Mouse (Mus musculus) cerebellum, postnatal 25 days (tissue): ENCODE data around the gene Egln3.

Experiments
- DNase-seq, 2 experiments: peaks; one replicate each; pipeline ENCODE4 v3.0.0; 2021; ENCODE audit warnings: mixed read lengths in 2 of 2

Gene Egln3

DNA sequence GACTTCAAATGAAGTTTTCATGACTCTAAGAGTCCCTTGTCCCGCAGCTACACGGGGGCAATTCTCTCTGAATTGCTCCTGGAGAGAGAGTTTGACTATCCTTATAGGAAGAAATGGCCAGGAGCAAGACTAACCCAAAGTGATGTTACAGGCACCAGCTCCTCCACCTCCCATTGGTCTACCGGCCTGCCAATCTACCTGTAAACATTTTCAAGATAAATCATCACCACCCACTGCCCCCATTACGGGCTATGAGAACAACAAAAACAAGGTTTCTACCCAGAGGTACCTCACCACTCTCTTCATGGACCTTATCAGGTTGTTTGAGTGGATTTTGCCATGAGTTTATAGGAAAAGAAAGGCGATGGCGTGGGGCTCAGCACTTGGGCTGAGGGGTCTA lies 1.4 kb downstream of the Egln3 start:
- DNase-seq = no peak

DNA sequence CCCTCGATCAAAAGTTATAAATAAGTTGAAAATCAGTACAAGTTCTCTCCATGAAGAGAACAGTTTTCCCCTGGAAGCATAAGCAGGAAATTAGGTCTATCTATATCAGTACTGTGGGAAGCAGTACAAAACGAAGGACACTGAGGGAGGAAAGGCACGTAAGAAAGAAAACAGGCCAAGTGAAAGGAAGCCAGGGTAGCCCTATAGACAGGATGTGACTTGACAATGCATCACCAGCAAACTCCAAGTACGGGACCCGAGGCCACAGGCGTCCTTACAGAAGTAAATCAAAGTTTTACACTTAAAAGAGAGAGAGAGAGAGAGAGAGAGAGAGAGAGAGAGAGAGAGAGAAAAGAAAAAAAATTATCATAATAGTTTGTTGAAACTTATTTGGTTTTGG lies 2.8 kb downstream of the Egln3 start:
- no peak for DNase-seq

DNA sequence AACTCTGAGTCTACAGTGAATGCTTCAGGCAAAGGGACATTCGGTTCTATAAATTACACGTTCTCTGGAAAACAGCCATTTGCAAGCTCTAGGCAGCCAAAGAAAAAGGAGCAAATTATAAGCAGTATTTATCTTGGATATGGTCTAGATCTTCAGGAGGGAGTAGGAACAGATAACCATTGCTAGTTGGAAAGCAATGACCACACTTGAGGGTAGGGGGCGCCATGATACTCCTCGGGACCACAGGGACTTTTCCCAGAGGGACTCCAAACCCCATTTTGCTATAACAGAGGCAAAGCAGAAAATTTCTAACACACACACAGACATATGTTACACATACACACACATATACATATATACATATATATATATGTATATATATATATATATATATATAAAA lies 3.5 kb downstream of the Egln3 start:
- peak in 1 of 2 experiments; percentile 21 for DNase-seq

DNA sequence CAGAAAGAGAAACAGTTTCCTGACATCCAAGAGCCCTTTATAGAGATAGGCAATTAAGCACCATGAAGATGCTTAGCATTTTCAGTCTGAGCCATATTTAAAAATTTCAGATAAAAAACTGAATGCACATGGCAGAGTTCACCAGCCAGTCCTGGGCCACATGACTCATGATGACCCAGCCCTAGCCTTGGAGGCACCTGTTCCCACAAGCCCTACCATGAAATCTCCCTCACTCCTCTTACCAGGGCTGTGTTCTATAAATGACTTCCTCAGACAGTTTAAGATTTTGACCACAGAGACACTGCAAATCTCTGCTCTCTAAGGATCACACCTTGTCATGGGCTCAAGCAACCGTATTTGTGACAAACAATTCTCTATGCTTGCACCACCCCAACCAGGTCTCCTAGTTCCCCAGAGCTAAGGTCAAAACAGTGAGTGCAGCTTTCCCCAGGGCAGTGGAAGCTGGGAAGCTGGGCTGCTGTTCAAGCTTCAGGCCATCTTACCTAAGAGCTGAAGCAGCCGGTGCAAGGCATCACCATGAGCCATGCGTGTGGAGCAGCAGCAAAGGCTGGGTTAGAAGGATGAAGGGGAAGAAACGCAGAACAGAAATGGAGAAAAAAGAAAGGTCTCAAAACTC lies 5.3 kb downstream of the Egln3 start:
- DNase-seq = no peak

DNA sequence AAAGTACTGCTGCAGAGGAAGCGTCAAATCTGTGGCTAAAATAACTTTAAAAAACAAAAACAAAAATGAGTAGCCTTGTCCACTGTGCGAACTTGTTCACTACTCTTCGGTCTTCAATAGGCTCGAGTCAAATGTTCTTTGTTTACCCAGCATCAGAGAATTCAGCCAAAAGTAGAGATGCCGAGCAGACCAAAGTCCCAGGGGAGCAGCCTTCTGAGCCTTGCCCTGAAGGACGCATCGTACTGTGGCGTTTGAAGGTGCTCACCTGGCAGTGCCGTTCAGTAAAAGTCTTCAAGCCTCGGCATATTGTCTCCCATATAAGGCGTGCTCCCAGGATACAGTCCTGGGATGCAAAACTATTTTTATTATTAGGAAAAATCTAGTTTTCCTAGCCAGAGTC lies 5.8 kb downstream of the Egln3 start:
- no peak for DNase-seq

DNA sequence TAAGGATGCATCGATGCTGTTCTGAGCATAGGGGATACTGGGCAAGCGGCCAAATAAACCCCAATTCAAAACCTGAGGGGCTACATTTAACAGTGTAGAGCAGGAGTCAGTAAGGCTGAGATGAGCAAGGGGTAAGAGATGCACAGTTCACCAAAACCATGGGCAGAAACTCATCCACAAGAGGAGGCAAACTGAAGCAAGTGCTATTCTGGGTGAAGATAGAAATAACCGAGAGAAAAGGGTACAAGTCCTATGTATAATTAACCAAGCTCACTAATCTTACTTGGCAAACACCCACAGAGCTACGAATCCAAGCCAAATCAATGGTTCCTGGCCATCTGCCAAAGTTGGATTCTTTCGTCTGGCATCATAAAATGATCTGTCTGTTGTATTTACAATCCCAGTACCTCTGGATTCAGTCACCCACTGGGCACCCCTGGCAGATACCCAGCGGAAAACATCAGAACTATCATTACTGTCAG lies 6.3 kb downstream of the Egln3 start:
- DNase-seq = no peak

DNA sequence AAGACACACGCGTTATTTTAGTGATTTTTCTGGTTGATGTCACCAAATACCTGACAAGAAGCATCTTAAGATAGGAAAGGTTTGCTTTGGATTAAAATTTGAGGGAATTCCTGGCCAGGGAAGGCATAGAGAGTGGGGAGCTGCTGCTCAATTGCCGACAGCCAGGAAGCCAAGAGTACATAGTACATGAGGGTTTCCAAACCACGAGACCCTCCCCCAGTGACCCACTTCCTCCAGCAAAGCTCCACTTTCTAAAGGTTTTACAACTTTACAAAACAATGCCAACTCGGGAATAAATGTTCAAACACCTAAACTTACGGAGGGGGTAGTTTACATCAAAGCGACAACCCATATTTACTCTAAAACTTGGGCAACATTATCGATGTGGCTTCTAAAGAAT lies 6.8 kb downstream of the Egln3 start:
- no peak for DNase-seq

DNA sequence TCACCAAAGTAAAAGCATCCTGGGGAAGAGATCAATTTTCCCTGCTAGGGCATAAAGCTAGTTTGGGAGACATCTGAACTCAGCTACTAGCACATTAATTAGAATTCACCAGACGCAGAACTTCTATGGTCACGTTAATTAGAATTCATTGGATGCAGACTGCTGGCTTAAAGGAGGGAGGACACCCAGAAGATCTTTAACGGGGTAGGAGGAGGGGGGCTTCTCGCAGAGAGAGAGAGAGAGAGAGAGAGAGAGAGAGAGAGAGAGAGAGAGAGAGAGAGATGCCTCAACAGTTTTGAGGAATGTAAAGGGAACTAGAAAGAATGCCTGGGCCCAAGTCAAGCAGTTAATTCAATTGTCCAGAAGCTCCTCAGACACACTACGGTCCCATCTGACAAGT lies 9.5 kb downstream of the Egln3 start:
- DNase-seq = no peak

DNA sequence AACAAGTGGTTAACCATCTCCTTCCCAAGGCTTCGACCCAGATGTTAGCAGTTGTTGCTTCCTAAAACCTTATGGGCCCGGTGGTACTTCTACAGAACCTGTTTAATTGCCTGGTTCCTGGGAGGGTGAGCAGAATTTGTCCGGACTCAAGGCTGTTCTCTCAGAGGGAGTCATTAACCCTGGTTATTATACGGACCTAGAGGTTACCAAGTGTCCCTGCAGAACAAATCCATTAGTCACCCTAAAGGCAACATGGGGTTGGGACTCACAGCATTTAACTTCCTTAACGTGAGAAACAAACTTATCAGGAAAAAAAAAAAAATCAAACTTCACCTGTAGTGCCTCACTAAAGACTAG lies 11.4 kb downstream of the Egln3 start:
- DNase-seq = no peak

DNA sequence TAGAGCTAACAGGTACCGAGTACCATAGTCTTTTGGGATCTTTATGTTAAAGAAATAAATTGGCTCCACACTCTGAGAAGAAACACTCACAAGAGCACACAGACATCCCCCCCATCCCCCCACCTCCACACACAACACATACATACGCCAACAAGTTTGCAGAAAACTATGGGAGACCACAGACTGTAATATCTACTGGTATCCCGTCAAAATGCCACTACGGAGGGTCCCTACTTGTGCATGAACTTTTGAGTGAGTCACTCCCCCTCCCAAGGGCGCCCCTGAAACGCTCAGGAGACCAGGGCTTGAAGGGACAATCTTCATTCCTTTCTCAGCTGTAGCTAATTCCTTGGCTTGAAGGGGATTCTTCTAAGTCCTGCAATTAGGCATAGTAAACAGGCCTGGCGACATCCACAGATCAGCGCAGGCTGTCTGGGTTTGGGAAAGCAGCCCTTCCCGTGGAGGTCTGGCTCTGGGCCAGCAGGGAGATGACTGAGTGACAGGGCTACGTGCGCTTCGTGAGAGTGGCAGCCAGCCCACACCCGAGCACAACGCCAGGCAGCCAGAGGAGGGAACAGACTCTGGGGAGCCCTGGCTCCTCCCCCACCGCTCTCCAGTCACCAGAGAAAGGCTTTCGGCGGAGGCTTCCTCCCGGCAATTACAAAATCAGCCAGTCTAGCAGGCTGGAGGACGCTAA lies 11.9 kb downstream of the Egln3 start:
- peak; percentile 75 to 85 for DNase-seq

DNA sequence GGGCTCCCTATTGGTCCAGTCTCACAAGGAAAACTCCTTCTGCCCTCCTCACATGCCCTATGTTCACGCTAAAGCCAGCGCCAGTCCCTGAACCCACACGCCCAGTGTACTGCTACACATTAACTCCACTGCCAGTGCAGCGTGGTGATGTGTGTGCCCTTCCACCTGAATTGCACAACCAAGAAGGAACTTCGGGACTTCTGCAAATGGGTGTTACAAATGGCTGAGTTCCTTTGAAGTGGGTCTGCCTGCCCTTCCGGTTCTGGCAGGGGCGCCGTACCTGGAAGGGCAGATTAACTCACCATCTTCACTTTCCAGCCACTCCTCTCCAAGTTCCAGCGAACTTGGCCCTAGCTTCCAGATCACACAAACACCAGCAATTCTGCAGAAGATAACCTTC lies 12.5 kb downstream of the Egln3 start:
- no peak for DNase-seq

DNA sequence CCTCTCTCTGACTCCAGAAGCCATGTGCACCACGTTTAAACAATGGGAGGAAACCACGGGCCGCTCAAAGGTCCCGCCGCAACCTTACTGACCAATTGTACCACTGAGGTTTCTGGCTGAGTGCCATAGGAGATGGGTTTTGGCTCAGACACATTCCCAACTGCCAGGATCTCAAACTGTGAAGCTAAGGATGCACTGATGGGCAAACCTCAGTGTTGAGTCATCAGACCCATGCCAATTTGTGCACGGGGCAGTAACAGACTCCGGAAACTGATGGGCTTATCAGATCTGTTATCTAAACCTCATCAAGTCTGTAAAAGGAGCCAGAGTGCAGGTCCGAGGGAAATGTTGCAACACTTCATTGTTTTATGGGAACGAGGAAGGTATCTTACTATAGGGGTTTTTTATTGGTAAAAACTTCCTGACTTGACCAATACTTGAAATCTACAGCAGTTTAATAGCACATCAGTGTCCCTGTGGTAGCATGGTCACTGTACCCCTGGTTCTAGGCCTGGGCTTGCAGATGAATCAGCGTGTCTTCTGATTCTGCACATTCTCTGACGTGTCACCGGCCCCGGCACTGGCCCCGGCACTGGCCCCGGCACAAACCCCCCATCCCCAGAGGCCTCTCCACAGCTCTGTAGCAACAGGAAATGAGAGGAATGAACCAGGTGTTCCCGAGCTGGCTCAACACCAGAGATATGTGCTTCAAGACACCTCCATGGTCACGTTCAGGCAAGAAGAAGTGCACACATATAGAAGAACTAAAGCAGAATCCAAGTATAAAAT lies 15.7 kb downstream of the Egln3 start:
- peak in 1 of 2 experiments; percentile 13 for DNase-seq

DNA sequence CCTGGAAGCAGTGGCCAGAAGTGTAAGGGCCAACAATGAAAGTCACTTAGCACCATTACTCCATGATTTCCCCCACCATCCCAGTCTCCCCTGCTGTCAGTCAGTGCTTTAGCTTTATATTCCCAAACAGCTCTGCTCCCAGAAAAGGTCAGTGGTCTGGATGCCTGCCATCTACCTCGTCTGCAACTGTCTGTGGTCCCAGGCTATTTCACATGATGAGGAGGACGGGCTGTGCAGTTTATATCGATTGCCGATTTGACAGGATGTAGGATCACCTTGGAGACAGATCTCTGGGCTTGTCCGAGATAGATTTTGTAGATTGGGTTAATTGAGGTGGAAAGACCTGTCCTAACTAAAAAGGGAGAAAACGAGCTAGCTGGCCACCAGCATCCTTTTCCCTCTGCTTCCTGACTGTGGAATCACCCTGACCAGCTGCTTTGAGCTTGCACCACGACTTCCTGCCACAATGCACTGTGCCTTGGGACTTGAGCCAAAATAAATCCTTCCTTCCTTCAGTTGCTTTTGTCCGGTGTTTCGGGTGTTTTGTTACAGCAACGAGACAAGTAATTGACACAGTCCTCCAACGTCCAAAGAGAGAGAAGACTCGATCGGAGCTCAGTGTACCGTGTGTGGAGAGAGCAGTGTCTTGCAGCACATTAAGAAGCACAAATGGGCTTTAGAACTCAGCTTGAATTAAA lies 16.6 kb downstream of the Egln3 start:
- no peak for DNase-seq

DNA sequence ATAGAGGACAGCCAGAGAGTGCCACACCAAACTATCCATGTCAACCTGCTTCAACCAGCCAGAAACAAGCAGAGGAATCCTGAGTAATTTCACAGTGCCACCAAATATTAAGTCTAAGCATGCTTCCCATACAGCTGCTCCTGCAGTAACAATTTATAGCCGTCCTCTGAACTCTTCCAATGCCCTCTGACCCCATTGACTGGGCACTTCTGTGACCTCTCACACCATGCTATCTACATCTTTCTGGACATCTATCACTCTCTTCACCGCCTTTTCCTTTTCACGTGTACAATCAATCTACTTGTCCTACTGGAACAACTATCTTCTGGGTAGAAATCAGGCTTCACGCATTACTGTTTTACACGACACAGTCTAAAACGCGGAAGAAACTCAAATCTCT lies 19.4 kb downstream of the Egln3 start:
- no peak for DNase-seq

DNA sequence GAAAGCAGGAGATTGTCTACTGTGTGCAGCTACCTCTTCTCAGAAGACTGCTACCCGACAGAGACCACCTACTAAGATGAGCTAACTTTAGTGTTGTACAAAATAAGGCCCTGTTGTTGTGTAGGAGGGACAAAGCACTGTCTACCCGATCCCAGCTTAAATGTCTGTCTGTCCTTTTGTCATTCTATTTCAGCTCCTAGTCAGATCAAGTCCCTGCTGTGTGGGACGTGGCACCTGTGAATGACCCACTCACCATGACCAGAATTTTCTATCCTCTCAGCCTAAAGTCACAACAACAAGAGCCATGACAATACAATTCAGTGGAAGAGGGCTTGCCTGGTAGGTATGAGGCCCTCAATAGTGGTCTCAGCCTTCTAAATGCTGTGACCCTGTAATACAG lies 25.3 kb downstream of the Egln3 start:
- DNase-seq = no peak

DNA sequence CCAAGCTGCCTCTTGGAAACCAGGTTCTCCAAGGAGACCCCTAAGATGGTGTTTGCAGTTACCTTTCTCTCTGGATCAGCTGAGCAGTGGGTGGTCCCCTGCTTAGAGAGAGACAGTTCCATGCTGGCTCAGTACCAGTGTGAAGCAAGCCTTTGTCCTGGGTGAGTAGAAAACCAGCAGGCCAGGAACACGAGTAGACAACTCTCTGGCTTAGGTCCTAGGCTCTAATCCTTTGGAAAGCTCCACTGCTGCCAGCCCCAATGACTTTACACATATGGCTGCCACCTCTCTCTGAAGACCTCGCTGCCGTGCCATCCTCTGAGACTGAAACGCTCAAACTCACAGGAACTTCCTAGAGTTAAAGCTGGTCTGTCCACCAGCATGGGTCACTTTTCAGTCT lies 34.9 kb downstream of the Egln3 start:
- DNase-seq = no peak

DNA sequence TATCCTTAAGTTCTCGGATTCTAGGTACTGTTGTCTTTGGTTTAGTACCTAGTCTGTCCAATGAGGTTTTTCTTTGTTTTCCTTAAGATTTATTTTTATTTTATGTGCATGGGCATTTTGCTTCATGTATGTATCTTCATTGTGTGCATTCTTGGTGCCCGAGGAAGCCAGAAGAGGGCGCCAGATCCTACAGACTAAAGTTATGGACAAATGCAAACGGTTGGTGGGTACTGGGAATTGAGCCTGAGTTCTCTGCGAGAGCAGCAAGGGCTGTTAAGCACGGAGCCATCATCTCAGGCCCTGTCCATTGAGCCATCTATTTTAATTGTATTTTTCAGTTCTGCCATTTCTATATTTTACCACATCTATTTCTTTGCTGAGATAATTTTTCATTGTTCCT lies 35.9 kb downstream of the Egln3 start:
- no peak for DNase-seq

DNA sequence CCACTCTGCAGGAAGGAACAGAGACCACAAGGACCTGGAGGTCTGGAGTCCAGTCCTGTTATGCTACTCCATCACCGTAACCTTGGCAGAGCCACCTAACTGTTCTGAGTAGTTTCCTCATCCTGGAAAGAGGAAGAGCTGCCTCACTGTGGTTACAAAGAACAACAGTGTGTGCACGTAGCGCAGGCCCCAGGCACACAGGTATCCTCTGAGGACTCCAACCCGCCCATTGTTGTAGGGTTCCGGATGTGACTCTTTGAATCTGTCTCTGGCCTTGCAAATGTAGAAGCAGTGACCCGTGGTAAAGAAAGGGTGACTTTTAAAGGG lies 39.0 kb downstream of the Egln3 start:
- DNase-seq = no peak

DNA sequence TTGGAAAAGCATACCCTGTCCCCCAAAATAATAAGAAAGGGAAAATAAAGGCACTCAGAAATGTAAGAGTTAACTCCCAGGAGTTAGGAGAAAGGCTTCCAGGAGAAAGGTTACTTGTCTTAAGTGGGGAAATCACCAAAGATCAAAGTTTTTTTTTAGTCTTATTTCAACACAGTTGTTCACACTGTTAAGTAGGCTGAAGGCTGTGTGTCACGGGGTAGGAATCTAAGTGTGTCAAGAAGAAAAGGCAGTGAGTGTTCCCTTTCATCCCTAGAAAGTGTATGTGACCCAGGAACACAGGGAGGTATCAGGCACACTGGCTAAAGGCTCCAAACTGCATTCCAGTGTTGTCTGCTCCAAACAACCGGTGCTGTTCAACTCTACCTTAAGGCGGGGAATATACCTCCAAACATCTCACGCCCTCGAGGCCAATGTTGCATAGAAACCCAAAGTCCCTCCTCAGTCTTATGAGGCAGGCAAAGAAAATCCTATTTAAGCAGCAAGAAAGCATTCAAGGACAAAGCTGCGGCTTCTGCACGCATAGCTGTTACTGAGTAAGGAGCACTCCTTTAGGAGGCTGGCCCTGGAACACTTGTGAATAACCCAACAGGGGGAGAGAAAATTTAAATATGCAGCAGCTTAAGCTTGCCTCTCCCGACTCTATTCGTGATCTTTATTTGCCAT lies 39.5 kb downstream of the Egln3 start:
- no peak for DNase-seq

DNA sequence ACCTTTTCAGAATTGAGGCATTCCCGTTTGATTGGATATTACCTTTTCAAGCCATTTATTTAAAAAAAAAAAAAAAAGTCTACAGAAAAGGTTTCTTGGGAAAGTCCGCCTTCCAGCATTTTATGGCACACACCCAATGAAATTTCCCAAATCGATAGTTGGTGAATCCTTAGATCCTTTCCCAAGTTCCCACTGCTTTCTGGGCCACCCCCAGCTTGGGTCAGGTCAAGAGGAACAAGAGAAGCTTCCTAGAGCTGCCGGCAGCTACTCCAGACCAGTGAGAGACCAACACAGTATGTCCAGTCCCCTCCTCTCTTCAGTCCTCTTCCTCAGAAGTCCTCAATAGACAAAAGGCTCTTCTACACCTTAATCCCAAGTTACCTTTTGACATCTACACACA lies 40.5 kb downstream of the Egln3 start:
- no peak for DNase-seq

DNA sequence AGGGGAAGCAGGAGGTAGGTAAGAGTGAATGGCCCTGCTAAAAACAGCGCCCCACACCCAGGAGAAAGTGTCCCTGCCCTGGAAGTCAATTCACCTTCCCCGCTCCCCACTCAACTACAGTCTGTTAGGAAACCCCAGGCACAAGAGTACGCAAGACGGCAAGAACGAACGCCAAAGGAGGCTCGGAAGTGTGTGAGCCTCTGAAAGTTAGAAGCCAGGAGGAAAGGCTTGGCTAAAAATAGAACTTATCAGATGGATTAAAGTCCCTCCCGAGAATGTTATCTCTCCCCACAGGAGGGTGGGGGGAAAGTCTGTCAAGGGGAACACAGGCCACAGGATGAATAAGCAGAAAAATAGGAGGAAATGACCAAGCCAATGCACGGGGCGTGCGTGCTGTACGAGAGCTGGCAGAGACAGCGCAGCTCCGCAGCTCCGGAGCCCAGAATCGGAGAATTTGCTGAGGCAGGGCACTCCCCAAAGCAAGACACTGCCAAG lies 41.0 kb downstream of the Egln3 start:
- DNase-seq = peak in 1 of 2 experiments; percentile 26

DNA sequence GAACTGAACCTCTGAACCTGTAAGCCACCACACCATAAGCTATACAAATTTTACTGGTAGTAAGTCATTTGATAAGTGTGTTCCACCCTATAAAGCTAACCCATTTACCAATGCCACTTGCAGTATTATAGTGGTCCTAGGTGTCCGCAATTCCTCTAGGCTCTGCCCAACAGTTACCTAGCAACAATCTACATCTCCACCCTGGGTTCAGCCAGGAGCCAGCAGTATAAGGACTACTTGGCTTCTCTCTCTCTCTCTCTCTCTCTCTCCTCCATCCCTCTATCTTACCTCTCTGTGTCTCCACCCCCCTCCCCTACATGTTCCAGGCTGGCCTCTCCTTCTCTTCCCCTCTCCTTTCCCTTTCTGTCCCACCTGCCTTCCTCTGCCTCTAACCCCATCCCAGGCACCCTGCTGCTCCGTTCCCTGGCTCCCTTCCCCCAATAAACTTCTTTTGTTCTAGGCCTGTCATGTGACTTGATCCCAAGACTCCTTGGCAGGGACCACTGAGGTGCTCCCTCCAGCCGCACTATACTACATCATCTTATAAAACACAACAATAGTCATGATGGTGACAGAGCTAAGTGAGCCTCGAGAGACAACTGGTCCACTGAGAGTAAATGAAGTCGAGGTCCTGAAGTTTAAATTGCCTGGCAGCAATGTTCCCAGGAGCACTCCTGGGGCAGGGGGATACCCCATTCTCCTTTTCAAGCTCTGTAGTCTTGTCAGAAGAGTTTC lies 42.0 kb downstream of the Egln3 start:
- no peak for DNase-seq
